Mouse (Mus musculus): ENCODE measurements around the gene Yrdc.

Yrdc gene

GRCm38 (mm10) chr4:124850261-124850913 is at the start of gene Yrdc:
Yrdc (plus strand) TSS chr4:124850679.
- peak; percentile 72 for DNase-seq (ENCODE audit: extremely low read depth, low read depth)

GRCm38 (mm10) chr4:124801552-124802308 is 48.7 kb upstream of the Yrdc start, which contains the start of gene Mtf1:
Mtf1 (plus strand) TSS chr4:124802104.
- DNase-seq (ENCODE audit: extremely low read depth, low read depth), result peak; percentile 77

- DNase-seq (ENCODE audit: extremely low read depth, low read depth), result peak; percentile 93
Observed at GRCm38 (mm10) chr4:124802309-124803260, 47.9 kb upstream of the Yrdc start.

- DNase-seq (ENCODE audit: extremely low read depth, low read depth), result no peak
Observed at GRCm38 (mm10) chr4:124803406-124803805, 47.1 kb upstream of the Yrdc start.

- no peak for DNase-seq (ENCODE audit: extremely low read depth, low read depth)
Observed at GRCm38 (mm10) chr4:124808511-124808910, 42.0 kb upstream of the Yrdc start.

GRCm38 (mm10) chr4:124809136-124809883 is 41.2 kb upstream of the Yrdc start:
- DNase-seq (ENCODE audit: extremely low read depth, low read depth), result no peak

- no peak for DNase-seq (ENCODE audit: extremely low read depth, low read depth)
Observed at GRCm38 (mm10) chr4:124810056-124810455, 40.4 kb upstream of the Yrdc start.

- no peak for DNase-seq (ENCODE audit: extremely low read depth, low read depth)
Observed at GRCm38 (mm10) chr4:124811347-124811975, 39.0 kb upstream of the Yrdc start.

GRCm38 (mm10) chr4:124815901-124816300 is 34.6 kb upstream of the Yrdc start:
- DNase-seq (ENCODE audit: extremely low read depth, low read depth), result no peak

- DNase-seq (ENCODE audit: extremely low read depth, low read depth), result peak; percentile 44
Observed at GRCm38 (mm10) chr4:124817803-124818202, 32.7 kb upstream of the Yrdc start.

- DNase-seq (ENCODE audit: extremely low read depth, low read depth), result no peak
Observed at GRCm38 (mm10) chr4:124818832-124819231, 31.6 kb upstream of the Yrdc start.

- DNase-seq (ENCODE audit: extremely low read depth, low read depth), result no peak
Observed at GRCm38 (mm10) chr4:124824967-124825366, 25.5 kb upstream of the Yrdc start.

GRCm38 (mm10) chr4:124825371-124825965 is 25.0 kb upstream of the Yrdc start:
- DNase-seq (ENCODE audit: extremely low read depth, low read depth), result no peak

- no peak for DNase-seq (ENCODE audit: extremely low read depth, low read depth)
Observed at GRCm38 (mm10) chr4:124829671-124830070, 20.8 kb upstream of the Yrdc start.

GRCm38 (mm10) chr4:124832796-124833195 is 17.7 kb upstream of the Yrdc start:
- no peak for DNase-seq (ENCODE audit: extremely low read depth, low read depth)

GRCm38 (mm10) chr4:124838035-124838700 is 12.3 kb upstream of the Yrdc start:
- DNase-seq (ENCODE audit: extremely low read depth, low read depth), result no peak

GRCm38 (mm10) chr4:124840998-124841397 is 9.5 kb upstream of the Yrdc start:
- DNase-seq (ENCODE audit: extremely low read depth, low read depth), result no peak

GRCm38 (mm10) chr4:124843493-124843892 is 7.0 kb upstream of the Yrdc start:
- peak; percentile 7 for DNase-seq (ENCODE audit: extremely low read depth, low read depth)

GRCm38 (mm10) chr4:124847573-124847972 is 2.9 kb upstream of the Yrdc start:
- peak; percentile 77 for DNase-seq (ENCODE audit: extremely low read depth, low read depth)
